8 mouse cellular contexts compared by ENCODE assay signal in the genomic region with DNA sequence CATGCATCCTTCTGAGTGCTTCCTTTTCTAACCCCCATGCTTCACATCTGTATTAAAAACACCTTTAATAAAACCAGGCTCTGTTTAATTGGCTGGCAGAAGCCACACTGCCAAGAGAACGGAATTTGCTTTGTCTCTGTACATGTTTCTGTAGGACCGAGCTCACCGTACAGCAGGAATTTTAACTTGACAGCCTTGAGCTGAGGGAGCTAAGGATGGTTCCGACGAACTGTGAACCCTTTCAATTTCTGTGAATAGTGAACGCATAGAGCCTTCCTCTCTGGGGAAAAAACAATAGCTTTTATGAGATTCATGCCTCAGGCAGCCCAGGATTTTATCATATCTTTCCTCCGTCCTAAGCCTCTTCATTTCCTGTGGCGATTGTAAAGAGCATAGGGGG. TPM values are rescaled to one million over a fixed set of nuclear protein-coding genes. Genes with fewer than 3 reads are reported as not detected.
DNase-seq lines count a peak whose midpoint lies in the region; ATAC-seq and TF ChIP-seq lines count a peak whose summit lies in the region.

No protein-coding gene starts in this region.

- H3K4me2 ChIP-seq in heart, postnatal 0 days (ENCODE audit: low read depth, low read length), result peak overlapping the region; percentile 43
- H3K4me2 ChIP-seq in forebrain, embryonic 13.5 days, result peak overlapping the region; percentile 36
- H3K4me2 ChIP-seq in liver, embryonic 12.5 days, result peak overlapping the region; percentile 32

- H3K4me3 ChIP-seq in heart, postnatal 0 days (ENCODE audit: low read depth, low read length), result peak overlapping the region; percentile 10
- peak overlapping the region; percentile 21; the same call in 1 of the 2 replicates for H3K4me3 ChIP-seq in embryonic facial prominence, embryonic 10.5 days
- no peak overlapping the region for H3K4me3 ChIP-seq in forebrain, embryonic 13.5 days
- no peak overlapping the region for H3K4me3 ChIP-seq in liver, embryonic 12.5 days

- no peaks in the 10 kb centered on the region for H3K9me3 ChIP-seq in heart, postnatal 0 days (replicated peaks; ENCODE audit: control insufficient read depth, low read length)
- H3K9me3 ChIP-seq in embryonic facial prominence, embryonic 10.5 days, result no peaks in the 10 kb centered on the region
- H3K9me3 ChIP-seq in forebrain, embryonic 13.5 days (replicated peaks), result no peaks in the 10 kb centered on the region
- no peaks in the 10 kb centered on the region for H3K9me3 ChIP-seq in liver, embryonic 12.5 days (replicated peaks)

- H3K27ac ChIP-seq in heart, postnatal 0 days (ENCODE audit: low read depth), result no peak overlapping the region
- peak overlapping the region; percentile 30; the same call in 1 of the 2 replicates for H3K27ac ChIP-seq in embryonic facial prominence, embryonic 10.5 days (replicated peaks)
- H3K27ac ChIP-seq in forebrain, embryonic 13.5 days, result 0 out of 2 replicates have a peak overlapping the region, but pooled peaks have one; percentile 22
- H3K27ac ChIP-seq in liver, embryonic 12.5 days, result no peak overlapping the region

- H3K27me3 ChIP-seq in heart, postnatal 0 days (ENCODE audit: control insufficient read depth, insufficient read depth, low read length), result peaks cover 3% of the 10 kb centered on the region; the same call in 1 of the 2 replicates
- H3K27me3 ChIP-seq in embryonic facial prominence, embryonic 10.5 days (replicated peaks; ENCODE audit: low read depth, poor library complexity, severe bottlenecking), result peaks cover 27% of the 10 kb centered on the region
- H3K27me3 ChIP-seq in forebrain, embryonic 13.5 days, result peaks cover 2% of the 10 kb centered on the region; the same call in 1 of the 2 replicates
- peaks cover 37% of the 10 kb centered on the region for H3K27me3 ChIP-seq in liver, embryonic 12.5 days (replicated peaks)

- WGBS in heart, postnatal 0 days, result 24% methylated on average over 8 of the region's 8 CpGs
- 53% methylated on average over 8 of the region's 8 CpGs for WGBS in embryonic facial prominence, embryonic 10.5 days
- WGBS in forebrain, embryonic 13.5 days, result 24% methylated on average over 8 of the region's 8 CpGs
- 39% methylated on average over 8 of the region's 8 CpGs for WGBS in liver, embryonic 12.5 days (ENCODE audit: insufficient replicate concordance)

- TF ChIP-seq CTCF in heart, postnatal 0 days (IDR thresholded peaks at IDR 0.05; ENCODE audit: low read depth), result no peak

- H3K9ac ChIP-seq in heart, postnatal 0 days (replicated peaks; ENCODE audit: low read depth, low read length), result no peak overlapping the region
- peak overlapping the region; percentile 10; the same call in 1 of the 2 replicates for H3K9ac ChIP-seq in forebrain, embryonic 13.5 days
- no peak overlapping the region for H3K9ac ChIP-seq in liver, embryonic 12.5 days

- 0 out of 2 replicates have a peak, but pooled peaks cover 9% of the 10 kb centered on the region for H3K4me1 ChIP-seq in heart, postnatal 0 days (ENCODE audit: control insufficient read depth, insufficient read depth)
- peaks cover 7% of the 10 kb centered on the region for H3K4me1 ChIP-seq in embryonic facial prominence, embryonic 10.5 days
- peaks cover 13% of the 10 kb centered on the region for H3K4me1 ChIP-seq in forebrain, embryonic 13.5 days
- no peaks in the 10 kb centered on the region for H3K4me1 ChIP-seq in liver, embryonic 12.5 days

- TF ChIP-seq EP300 in heart, postnatal 0 days (IDR thresholded peaks at IDR 0.05; ENCODE audit: low read depth), result no peak

- no peak for ATAC-seq in heart, postnatal 0 days (ENCODE audit: insufficient read depth, low read depth)
- ATAC-seq in forebrain, embryonic 13.5 days, result no peak; the same call in 1 of the 2 replicates
- no peak for ATAC-seq in liver, embryonic 12.5 days
- no peak for ATAC-seq in monocyte, adult 5-6 weeks (replicated peaks; ENCODE audit: insufficient number of reproducible peaks, low FRiP score, low TSS enrichment, poor library complexity, severe bottlenecking)

- no peak for DNase-seq in heart, postnatal 0 days (ENCODE audit: low spot score)
- no peak for DNase-seq in heart, adult 11 months
- no peak for DNase-seq in embryonic facial prominence, embryonic 10.5 days (ENCODE audit: low spot score)
- no peak for DNase-seq in T-cell, adult 2 months (ENCODE audit: low spot score)
- no peak for DNase-seq in frontal cortex, postnatal 25 days (ENCODE audit: low spot score in 2 of 2)

- H3K36me3 ChIP-seq in heart, postnatal 0 days (replicated peaks; ENCODE audit: control insufficient read depth, insufficient read depth, low read length), result no peaks in the 10 kb centered on the region
- H3K36me3 ChIP-seq in embryonic facial prominence, embryonic 10.5 days (replicated peaks), result no peaks in the 10 kb centered on the region
- H3K36me3 ChIP-seq in forebrain, embryonic 13.5 days (ENCODE audit: poor library complexity, severe bottlenecking), result no peaks in the 10 kb centered on the region
- no peaks in the 10 kb centered on the region for H3K36me3 ChIP-seq in liver, embryonic 12.5 days

RNA-seq across cellular contexts. Expression of gene Jph4, which starts 5.6 kb away (rescaled TPM):
- total RNA-seq in heart, postnatal 0 days (2014; rRNA removed; ENCODE audit: low replicate concordance), result 0.15 and 0.38 TPM in 2 replicates
- polyA plus RNA-seq in heart, postnatal 0 days (2015; fragmentation: Nextera tagmentation; extraction: Ambion mirVana), result 0.03 and 0.10 TPM in 2 replicates
- polyA plus RNA-seq in embryonic facial prominence, embryonic 10.5 days (2016; fragmentation: Nextera tagmentation; extraction: Ambion mirVana), result 0.45 and 0.81 TPM in 2 replicates
- 17.5 and 17.7 TPM in 2 replicates for polyA plus RNA-seq in forebrain, embryonic 13.5 days (2015; fragmentation: Nextera tagmentation; extraction: Ambion mirVana)
- polyA plus RNA-seq in liver, embryonic 12.5 days (2016; fragmentation: Nextera tagmentation; extraction: Ambion mirVana), result 0.15 and 0.18 TPM in 2 replicates
- not detected in 3 replicates for total RNA-seq in monocyte, adult 5-6 weeks (2017)

RNA-seq across cellular contexts. Expression of gene Ap1g2, which starts 16.0 kb away (rescaled TPM):
- total RNA-seq in heart, postnatal 0 days (2014; rRNA removed; ENCODE audit: low replicate concordance), result 0.93 and 3.9 TPM in 2 replicates
- 5.6 and 5.7 TPM in 2 replicates for polyA plus RNA-seq in heart, postnatal 0 days (2015; fragmentation: Nextera tagmentation; extraction: Ambion mirVana)
- polyA plus RNA-seq in embryonic facial prominence, embryonic 10.5 days (2016; fragmentation: Nextera tagmentation; extraction: Ambion mirVana), result 14.5 and 15.8 TPM in 2 replicates
- polyA plus RNA-seq in forebrain, embryonic 13.5 days (2015; fragmentation: Nextera tagmentation; extraction: Ambion mirVana), result 9.7 and 9.8 TPM in 2 replicates
- polyA plus RNA-seq in liver, embryonic 12.5 days (2016; fragmentation: Nextera tagmentation; extraction: Ambion mirVana), result 34.0 and 34.5 TPM in 2 replicates
- 26.9 to 61.0 TPM (median 34.8 TPM) in 3 replicates for total RNA-seq in monocyte, adult 5-6 weeks (2017)

RNA-seq across cellular contexts. Expression of gene Thtpa, which starts 27.8 kb away (rescaled TPM):
- 12.2 and 17.7 TPM in 2 replicates for total RNA-seq in heart, postnatal 0 days (2014; rRNA removed; ENCODE audit: low replicate concordance)
- polyA plus RNA-seq in heart, postnatal 0 days (2015; fragmentation: Nextera tagmentation; extraction: Ambion mirVana), result 13.3 and 13.4 TPM in 2 replicates
- 22.4 and 22.8 TPM in 2 replicates for polyA plus RNA-seq in embryonic facial prominence, embryonic 10.5 days (2016; fragmentation: Nextera tagmentation; extraction: Ambion mirVana)
- 39.0 and 42.0 TPM in 2 replicates for polyA plus RNA-seq in forebrain, embryonic 13.5 days (2015; fragmentation: Nextera tagmentation; extraction: Ambion mirVana)
- polyA plus RNA-seq in liver, embryonic 12.5 days (2016; fragmentation: Nextera tagmentation; extraction: Ambion mirVana), result 6.9 TPM in 2 replicates
- 6.1 to 9.5 TPM (median 8.9 TPM) in 3 replicates for total RNA-seq in monocyte, adult 5-6 weeks (2017)

RNA-seq across cellular contexts. Expression of gene Zfhx2, which starts 30.2 kb away (rescaled TPM):
- total RNA-seq in heart, postnatal 0 days (2014; rRNA removed; ENCODE audit: low replicate concordance), result 1.8 and 1.9 TPM in 2 replicates
- polyA plus RNA-seq in heart, postnatal 0 days (2015; fragmentation: Nextera tagmentation; extraction: Ambion mirVana), result 1.1 and 1.2 TPM in 2 replicates
- 6.1 and 6.8 TPM in 2 replicates for polyA plus RNA-seq in embryonic facial prominence, embryonic 10.5 days (2016; fragmentation: Nextera tagmentation; extraction: Ambion mirVana)
- 26.7 and 28.0 TPM in 2 replicates for polyA plus RNA-seq in forebrain, embryonic 13.5 days (2015; fragmentation: Nextera tagmentation; extraction: Ambion mirVana)
- polyA plus RNA-seq in liver, embryonic 12.5 days (2016; fragmentation: Nextera tagmentation; extraction: Ambion mirVana), result 2.4 and 2.5 TPM in 2 replicates
- 2.0 to 7.8 TPM (median 2.4 TPM) in 3 replicates for total RNA-seq in monocyte, adult 5-6 weeks (2017)

Comparison
In these comparisons a context has a peak if more than half of its experiments do, and no peak if none do; other contexts are left out.
1. H3K27ac ChIP-seq: peak in embryonic facial prominence, embryonic 10.5 days (single experiment) and forebrain, embryonic 13.5 days (single experiment); none in heart, postnatal 0 days (single experiment) and liver, embryonic 12.5 days (single experiment).
2. H3K4me3 ChIP-seq: peak in heart, postnatal 0 days (single experiment) and embryonic facial prominence, embryonic 10.5 days (single experiment); none in forebrain, embryonic 13.5 days (single experiment) and liver, embryonic 12.5 days (single experiment).
3. RNA of gene Jph4, which starts 5.6 kb away (polyA plus RNA-seq): 17.5 to 17.7 TPM in forebrain, embryonic 13.5 days; 0.45 to 0.81 TPM in embryonic facial prominence, embryonic 10.5 days, 0.15 to 0.18 TPM in liver, embryonic 12.5 days and 0.03 to 0.10 TPM in heart, postnatal 0 days; every median in the first group is over 10 times any median in the second.
4. Peak in every context shown above with its lines, with median percentiles within 50 percentile points of each other: H3K4me2 ChIP-seq.